Mouse (Mus musculus) kidney, postnatal 25 days (tissue): ENCODE data around the gene Actr6.
"Not testable (repeated sequence)": the region's sequence is repeated elsewhere in the genome, so short reads cannot be mapped to it uniquely, and the experiment has no call there.

Experiments used
- DNase-seq, 2 experiments: peaks; one replicate each; pipeline ENCODE4 v3.0.0; 2021; ENCODE audit warnings: mixed read lengths in 2 of 2

Actr6 gene

GRCm38 (mm10) chr10:89678054-89678453 lies 54.0 kb downstream of the Actr6 start:
- DNase-seq: no peak

- DNase-seq: no peak
Measured at GRCm38 (mm10) chr10:89676609-89677008, 55.5 kb downstream of the Actr6 start.

- not testable (repeated sequence) for DNase-seq
Measured at GRCm38 (mm10) chr10:89670371-89670770, 61.7 kb downstream of the Actr6 start.

- peak; percentile 62 to 79 for DNase-seq
Measured at GRCm38 (mm10) chr10:89667571-89667970, 64.5 kb downstream of the Actr6 start.

- no peak for DNase-seq
Measured at GRCm38 (mm10) chr10:89665679-89666078, 66.4 kb downstream of the Actr6 start.

GRCm38 (mm10) chr10:89664977-89665645 lies 67.0 kb downstream of the Actr6 start:
- DNase-seq: no peak
